Mouse (Mus musculus): ENCODE results near the gene Src. TPM values are rescaled to one million over a fixed set of nuclear protein-coding genes. Genes with fewer than 3 reads are reported as not detected.

Src gene
- polyA plus RNA-seq (2012): 0.40 and 0.48 TPM in 2 replicates

GRCm38 (mm10) chr2:157418206-157418605 is at the start of gene Src:
Gene Src (plus strand): TSS chr2:157418444.
- TF ChIP-seq GATA1 (IDR thresholded peaks at IDR 0.05; ENCODE audit: low read length): no peak

- no peak for TF ChIP-seq GATA1 (IDR thresholded peaks at IDR 0.05; ENCODE audit: low read length)
Measured at GRCm38 (mm10) chr2:157371696-157372095, 46.5 kb upstream of the Src start.

DNA sequence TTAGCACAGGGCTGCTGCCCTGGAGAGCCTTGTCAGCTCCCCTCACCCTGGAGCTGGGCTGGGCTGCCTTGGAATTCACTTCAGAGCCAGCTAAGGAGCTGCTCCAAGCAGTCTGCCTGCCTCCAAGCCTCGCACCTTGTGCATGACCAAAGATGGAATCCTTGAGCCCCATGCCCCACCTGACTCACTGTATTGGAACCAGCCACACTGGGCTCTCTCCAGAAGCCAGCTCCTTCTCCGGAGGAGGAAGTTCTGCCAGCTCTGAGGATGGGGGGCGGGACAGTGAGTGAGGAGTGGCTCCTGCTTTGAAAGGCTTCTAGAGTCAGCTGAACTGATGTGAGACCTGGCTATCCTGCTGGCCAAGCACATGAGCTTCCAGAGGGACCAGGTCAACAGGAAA is 44.6 kb upstream of the Src start:
- TF ChIP-seq GATA1 (IDR thresholded peaks at IDR 0.05; ENCODE audit: low read length): no peak

DNA sequence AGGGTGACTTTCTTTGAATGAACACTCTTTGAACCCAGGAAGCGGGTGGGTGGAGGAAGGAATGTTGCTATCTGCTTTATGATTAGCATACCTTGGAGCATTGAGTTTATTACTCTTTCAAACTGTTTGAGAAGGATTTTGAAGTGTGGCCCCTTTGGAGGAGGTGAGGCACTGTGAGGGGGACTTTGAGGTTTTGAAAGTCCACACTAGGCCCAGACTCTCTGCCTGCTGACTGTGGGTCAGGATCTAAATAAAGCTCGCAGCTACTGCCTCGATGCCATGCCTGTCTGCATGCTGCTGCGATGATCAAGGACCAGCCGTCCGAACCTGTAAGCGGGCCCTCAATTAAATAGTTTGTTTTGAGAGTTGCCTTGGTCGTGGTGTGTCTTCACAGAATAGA is 43.2 kb upstream of the Src start:
- TF ChIP-seq GATA1 (IDR thresholded peaks at IDR 0.05; ENCODE audit: low read length): no peak

GRCm38 (mm10) chr2:157375794-157376757 is 42.2 kb upstream of the Src start:
- no peak for TF ChIP-seq GATA1 (IDR thresholded peaks at IDR 0.05; ENCODE audit: low read length)

- TF ChIP-seq GATA1 (IDR thresholded peaks at IDR 0.05; ENCODE audit: low read length): no peak
Measured at GRCm38 (mm10) chr2:157376995-157377394, 41.2 kb upstream of the Src start.

GRCm38 (mm10) chr2:157384836-157385235 is 33.4 kb upstream of the Src start:
- no peak for TF ChIP-seq GATA1 (IDR thresholded peaks at IDR 0.05; ENCODE audit: low read length)

GRCm38 (mm10) chr2:157389591-157389921 is 28.7 kb upstream of the Src start:
- no peak for TF ChIP-seq GATA1 (IDR thresholded peaks at IDR 0.05; ENCODE audit: low read length)

DNA sequence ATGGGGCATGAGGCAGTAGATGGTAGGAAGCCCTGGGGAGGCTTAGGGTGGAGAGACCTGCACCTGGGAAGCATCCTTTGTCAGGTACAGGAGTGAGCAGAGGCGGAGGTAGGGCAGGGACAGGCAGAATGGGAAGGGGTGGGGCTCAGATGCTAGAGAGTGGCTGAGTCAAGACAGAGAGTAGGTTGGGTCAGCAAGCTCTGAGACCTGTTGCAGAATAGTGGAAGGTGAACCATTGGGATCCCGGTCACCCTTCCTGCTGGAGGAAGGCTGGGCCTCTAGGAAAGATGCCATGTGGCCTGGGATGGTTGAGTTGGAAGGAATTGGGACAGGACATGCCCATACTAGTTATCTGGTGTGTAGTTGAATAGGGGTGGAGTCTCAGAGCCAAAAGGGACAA is 25.9 kb upstream of the Src start:
- TF ChIP-seq GATA1 (IDR thresholded peaks at IDR 0.05; ENCODE audit: low read length): no peak

- TF ChIP-seq GATA1 (IDR thresholded peaks at IDR 0.05; ENCODE audit: low read length): no peak
Measured at GRCm38 (mm10) chr2:157393549-157393948, 24.7 kb upstream of the Src start.

GRCm38 (mm10) chr2:157394868-157395267 is 23.4 kb upstream of the Src start:
- TF ChIP-seq GATA1 (IDR thresholded peaks at IDR 0.05; ENCODE audit: low read length): no peak

GRCm38 (mm10) chr2:157395371-157395770 is 22.9 kb upstream of the Src start:
- TF ChIP-seq GATA1 (IDR thresholded peaks at IDR 0.05; ENCODE audit: low read length): no peak

GRCm38 (mm10) chr2:157395960-157396359 is 22.3 kb upstream of the Src start:
- no peak for TF ChIP-seq GATA1 (IDR thresholded peaks at IDR 0.05; ENCODE audit: low read length)

DNA sequence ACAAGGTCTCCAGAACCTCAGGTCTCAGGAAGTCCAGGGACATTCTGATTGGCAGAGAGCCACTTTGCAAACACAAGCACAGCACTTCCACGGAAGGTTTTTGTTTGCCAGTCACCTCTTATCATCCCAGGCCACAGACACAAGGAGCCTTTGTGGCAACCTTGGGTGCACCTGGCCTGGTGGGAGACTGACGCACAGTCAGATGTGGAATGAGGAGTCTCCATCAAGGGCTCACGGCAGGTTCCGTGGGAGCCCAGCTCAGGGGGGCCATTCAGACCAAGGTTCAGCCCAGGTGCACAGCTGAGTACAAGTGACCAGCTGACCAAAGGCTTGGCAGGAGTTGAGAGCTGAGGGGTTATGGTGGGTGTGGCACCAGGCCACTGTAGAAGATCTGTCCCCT is 20.9 kb upstream of the Src start:
- no peak for TF ChIP-seq GATA1 (IDR thresholded peaks at IDR 0.05; ENCODE audit: low read length)

DNA sequence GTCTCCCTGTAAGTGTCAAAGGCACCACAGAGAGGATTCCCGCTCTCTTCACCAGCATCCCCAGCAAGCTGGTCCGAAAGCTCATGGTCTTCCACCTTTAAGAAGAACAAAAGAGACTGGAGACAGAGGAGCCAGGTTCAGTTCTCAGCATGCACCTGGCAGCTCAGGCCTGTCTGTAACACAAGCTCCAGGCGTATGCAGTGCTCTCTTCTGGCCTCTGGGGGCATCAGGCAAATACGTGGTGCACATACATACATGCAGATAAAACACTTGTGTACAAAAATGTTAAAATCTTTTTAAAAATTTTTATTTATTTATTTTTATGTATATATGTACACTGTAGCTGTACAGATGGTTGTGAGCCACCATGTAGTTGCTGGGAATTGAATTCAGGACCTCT is 19.7 kb upstream of the Src start:
- TF ChIP-seq GATA1 (IDR thresholded peaks at IDR 0.05; ENCODE audit: low read length): no peak

DNA sequence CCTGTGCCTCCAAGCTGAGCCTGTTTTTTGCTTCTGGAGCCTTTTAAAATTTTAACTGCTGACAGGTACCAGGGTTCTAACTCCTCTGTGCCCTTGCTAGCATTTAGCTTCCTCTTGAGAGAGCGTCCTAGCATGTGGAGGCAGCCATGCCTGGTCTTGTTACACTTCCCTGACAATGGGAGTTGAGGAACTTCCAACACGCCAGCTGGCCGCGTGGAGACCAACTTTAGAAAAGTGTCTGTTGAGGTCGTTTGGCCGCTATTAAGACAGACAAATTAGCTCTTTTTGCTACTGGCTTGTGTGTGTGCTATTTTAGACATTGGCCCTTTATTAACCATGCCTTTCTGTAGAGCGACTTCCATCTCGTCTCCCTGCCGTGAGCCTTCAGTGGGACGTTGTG is 18.4 kb upstream of the Src start:
- no peak for TF ChIP-seq GATA1 (IDR thresholded peaks at IDR 0.05; ENCODE audit: low read length)

DNA sequence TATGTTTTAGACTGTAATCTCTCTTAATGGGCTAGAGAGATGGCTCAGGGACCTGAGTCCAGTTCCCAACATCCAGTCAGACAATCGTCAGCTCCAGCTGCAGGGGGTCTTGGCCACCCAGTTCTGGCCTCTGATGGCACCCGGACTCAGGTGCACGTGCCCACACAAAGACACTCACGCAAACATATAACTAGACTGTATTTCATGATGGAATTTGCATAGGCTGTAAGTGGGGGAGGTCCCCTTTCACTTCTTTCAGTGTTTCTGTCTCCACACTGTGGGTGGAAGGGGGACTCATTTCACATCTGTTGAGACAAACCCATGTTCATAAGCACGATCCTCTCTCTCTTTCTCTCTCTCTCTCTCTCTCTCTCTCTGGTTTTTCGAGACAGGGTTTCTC is 17.8 kb upstream of the Src start:
- no peak for TF ChIP-seq GATA1 (IDR thresholded peaks at IDR 0.05; ENCODE audit: low read length)

All from G1E-ER4 (cell line).